Mouse (Mus musculus) 3T3-L1 (cell line): Measurements from ENCODE around the gene Ulk4.

Experiments
- DNase-seq: peaks from one replicate; pipeline ENCODE4 v3.0.0-alpha.2; 2015; ENCODE audit warnings: low read depth, low spot score

Ulk4 gene

DNA sequence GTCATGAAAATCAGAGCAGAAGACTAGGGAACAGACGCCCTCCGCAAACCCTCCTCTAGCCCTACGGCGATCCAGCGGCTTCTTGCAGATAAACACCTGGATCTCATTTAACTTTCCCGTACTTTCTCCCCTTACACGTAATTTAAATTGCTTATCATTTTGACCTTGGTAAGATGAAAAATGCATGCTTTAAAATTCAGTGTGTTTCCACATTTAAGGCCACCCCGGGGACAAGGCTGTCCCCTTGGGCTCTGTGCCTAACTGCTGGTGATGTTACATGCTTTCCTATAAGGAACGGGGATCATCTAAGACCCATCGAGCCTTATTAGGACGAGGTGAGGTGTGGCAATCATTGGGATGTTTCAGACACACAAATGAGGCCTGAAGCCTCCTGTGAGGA lies 256.6 kb downstream of the Ulk4 start:
- no peak for DNase-seq

DNA sequence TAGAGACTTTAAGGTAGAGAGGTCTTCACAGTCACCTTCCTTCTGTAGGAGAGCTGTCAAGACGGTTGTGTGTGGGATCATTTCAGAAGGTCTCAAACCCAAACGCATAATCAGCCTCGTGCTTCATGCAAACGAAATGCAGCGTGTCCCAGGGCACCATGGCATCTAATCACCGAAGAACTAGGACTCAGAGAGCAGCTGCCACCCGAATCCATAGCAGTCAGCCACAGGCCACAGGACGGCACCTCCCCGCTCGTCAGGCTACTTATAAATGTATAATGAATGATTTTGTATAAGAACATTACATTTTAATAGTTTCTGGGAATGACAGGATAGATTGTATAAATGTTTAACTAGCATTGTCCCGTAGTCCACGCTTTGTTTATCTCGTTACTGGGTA lies 257.1 kb downstream of the Ulk4 start:
- DNase-seq, result no peak

DNA sequence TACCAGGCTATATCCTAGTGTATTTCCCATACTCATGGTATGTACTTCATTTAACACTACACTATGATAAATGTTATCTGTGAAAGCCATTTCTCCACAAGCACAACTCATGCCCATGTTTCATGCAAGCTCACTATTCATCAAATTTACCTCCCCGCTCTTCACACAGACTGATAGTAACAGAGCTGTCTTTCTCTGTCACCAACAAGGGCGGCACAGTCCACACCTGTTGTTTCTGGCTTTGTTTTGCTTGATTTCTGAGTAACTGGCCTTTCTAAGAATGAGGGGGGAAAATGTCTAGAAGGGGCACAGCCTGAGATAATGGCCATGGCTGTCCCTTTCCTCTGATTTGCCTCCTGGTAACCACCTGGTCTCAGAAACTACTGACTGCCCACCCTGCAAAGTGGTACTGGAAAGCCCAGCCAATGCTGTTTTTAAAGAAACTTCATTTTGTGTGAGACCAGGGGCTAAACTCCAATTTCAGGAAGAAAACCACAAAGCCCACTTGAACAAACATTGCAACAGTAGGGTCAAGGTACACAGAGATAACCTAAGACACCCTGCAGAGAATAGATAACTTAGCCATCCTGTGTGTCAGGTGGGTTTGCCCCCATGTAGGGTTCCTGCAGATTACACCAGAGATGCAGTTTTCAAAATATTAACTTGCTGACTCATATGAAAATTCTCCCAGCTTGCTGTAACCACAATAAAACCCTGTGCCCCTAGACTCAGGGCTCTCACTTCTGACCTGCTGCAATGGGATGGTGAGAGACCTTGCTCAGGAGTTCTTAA lies 258.3 kb downstream of the Ulk4 start:
- DNase-seq, result no peak

DNA sequence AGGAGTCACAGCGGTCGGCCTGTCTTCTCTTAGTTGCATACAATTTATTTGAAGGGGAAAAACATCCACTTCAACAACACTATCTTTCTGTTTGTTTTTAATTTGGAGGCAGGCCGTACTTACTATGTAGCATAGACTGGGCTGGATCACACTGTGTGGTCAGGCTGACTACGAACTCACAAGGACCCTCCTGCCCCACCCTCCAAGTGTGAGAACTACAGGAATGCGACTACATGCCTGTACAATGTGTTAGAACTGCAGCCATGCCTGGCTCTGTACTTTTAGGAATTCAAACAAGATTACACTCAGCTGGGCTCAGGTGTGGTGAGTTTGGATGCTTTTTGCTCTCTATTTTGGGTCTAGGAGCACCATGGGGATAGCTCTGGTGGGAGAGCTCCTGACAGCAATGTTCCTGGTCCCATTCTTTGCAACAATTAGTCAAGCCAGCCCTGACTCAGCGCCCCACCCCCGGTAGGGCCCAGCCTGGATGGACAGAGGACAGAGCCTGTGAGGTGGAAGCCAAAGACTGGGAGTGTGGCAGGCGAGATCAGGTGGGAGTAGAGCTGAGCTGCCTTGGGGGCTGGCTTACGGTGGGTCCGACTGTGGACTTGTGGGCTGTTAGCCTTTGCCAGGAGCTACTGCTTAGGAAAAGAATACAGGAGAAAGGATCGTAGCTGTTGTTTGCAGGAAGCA lies 261.0 kb downstream of the Ulk4 start:
- DNase-seq, result peak; percentile 20

GRCm38 (mm10) chr9:121011540-121011939 lies 265.5 kb downstream of the Ulk4 start:
- no peak for DNase-seq

DNA sequence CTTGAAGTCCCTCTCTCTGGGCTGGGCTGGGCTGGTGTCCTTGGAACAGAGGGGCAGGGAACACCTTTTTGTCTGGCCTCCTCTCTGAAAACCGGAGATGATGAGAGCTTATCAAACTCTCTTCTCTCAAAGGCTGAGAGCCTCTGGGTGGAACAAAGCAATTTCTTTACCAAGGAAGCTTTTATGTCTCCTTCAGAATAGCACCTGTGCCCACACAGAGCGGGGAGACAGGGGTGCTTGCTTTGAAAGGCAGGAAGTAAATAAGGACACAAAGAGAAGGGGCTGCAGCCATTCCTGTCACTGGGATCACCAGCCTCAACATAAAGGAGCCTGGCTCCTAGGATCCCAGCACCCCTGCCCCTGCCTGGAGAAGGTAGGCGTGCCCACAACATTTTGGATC lies 266.5 kb downstream of the Ulk4 start:
- DNase-seq, result no peak

GRCm38 (mm10) chr9:121005961-121006360 lies 271.0 kb downstream of the Ulk4 start:
- peak; percentile 50 for DNase-seq

- DNase-seq, result peak; percentile 5
Measured at GRCm38 (mm10) chr9:121001681-121002540, 275.1 kb downstream of the Ulk4 start.

DNA sequence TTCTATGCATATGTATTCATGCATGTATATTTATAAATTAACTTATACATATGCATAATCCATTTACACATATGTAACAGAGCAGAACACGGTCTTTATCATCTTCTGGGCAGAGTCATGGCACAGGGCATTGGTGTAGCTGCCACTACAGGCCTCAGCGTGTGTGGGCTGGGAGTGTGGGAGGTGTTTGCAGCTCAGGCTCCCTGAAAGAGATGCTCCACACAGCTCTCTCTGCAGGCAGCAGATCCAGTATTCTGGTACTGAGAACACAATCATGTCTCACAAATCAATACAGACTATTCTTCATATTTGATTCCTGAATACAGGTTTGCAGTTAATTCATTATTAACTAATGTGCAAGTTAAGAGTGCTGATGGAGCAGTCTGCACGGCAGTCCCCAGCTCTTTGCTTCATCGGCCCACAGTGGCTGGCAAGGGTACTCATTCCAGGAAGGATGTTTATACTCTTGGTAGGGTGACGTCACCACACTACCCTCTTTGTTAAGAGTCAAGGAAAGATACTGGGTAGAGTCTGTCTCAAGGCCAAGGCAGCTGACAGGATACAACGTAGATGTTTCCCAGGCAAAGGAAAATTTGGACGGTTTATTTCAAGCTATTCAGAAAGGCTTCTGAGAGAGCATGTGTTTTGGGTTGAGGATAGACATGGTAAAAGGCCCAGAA lies 276.2 kb downstream of the Ulk4 start:
- DNase-seq, result peak; percentile 10

GRCm38 (mm10) chr9:120998696-120999095 lies 278.3 kb downstream of the Ulk4 start:
- no peak for DNase-seq

- no peak for DNase-seq
Measured at GRCm38 (mm10) chr9:120994223-120995155, 282.5 kb downstream of the Ulk4 start.

- no peak for DNase-seq
Measured at GRCm38 (mm10) chr9:120993004-120993403, 284.0 kb downstream of the Ulk4 start.

DNA sequence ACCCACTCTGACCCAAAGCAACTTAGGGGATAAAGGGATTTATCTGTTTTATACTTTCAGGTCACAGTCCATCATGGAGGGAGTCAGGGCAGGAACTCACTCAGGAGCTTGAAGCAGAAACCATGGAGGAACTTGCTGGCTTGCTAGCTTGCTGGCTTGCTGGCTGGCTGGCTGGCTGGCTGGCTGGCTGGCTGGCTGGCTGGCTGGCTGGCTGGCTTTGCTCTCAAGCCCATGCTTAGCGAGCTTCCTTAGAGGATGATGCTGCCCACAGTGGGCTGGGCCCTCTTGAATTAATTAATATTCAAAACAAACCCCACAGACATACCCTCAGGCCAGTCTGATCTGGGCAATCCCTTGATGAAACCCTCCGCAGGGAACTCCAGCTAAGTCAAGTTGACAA lies 285.2 kb downstream of the Ulk4 start:
- DNase-seq, result no peak

GRCm38 (mm10) chr9:120989806-120990700 lies 286.9 kb downstream of the Ulk4 start:
- no peak for DNase-seq

DNA sequence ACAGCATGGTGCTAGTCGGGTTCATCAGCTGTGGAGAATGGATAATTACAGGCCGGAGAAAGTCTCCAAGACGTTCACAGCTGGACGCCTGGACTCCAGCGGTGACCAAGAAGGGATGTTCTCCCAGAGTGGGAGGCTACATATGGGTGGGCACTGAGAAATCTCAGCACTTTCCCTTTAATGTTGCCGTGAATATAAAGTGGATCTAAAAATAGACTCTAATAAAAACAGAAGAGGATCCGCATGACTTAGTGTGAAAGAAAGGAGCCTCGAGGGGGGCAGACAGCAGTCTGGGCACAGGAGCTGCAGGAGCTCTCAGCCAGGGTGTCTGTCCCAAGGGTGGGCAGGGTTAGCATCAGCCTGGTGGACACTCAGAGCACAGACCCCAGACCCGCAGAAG lies 288.9 kb downstream of the Ulk4 start:
- DNase-seq, result no peak

DNA sequence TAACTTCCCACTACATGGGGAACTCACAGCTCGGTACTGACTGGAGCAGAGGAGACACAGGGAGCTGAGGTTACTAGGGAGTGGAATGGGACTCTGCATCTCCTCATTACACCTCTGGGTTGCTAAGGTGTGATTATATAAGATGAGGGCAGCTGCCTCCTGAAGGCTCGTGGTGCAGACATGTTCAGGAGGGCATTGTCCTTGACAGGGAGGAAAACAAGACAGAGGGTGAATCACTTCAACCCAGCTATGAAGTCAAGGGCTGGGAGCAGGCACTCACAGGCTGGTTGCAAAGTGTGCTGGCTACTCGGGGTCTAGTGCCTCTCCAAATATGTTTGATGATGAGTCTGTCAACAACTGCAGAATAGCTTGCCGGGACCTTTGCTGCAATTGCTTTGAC lies 290.0 kb downstream of the Ulk4 start:
- DNase-seq, result no peak

DNA sequence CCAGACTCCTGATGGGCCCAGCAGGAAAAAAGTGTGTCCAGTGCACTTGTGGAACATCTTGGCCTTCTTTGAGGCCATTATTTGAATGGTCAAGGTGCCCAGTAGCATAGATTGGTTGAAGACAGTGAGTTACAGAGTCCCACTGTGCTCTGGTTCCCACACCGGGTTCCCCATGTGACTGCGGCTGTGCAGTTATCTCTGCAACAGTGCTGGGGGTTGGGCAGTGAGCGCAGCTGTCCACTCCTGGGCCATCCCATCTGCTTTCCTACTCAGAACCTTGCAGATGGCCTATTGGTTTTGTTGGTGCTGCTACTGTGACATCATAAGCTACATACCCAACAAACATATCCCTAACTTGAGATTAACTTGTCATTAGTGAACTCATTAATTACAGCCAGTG lies 290.7 kb downstream of the Ulk4 start:
- no peak for DNase-seq

GRCm38 (mm10) chr9:120985524-120985923 lies 291.5 kb downstream of the Ulk4 start:
- no peak for DNase-seq

GRCm38 (mm10) chr9:120985009-120985408 lies 292.0 kb downstream of the Ulk4 start:
- no peak for DNase-seq

- no peak for DNase-seq
Measured at GRCm38 (mm10) chr9:120984509-120984908, 292.5 kb downstream of the Ulk4 start.
